Mouse (Mus musculus) CH12.LX (cell line): Measurements from ENCODE around the gene Tspo2. TPM values are rescaled to one million over a fixed set of nuclear protein-coding genes. Genes with fewer than 3 reads are reported as not detected.
A peak's percentile ranks its signal among the peaks of the same experiment; 100 is the strongest.

Source experiments
- DNase-seq: peaks from one replicate; pipeline ENCODE4 v3.0.0-alpha.2; 2013; ENCODE audit errors: extremely low read depth
- H3K27ac ChIP-seq: 2 replicates; pipeline ENCODE4 v1.5.1; 2012; ENCODE audit warnings: low read depth, mild to moderate bottlenecking, control low read depth, moderate library complexity; ENCODE audit not compliant: insufficient read depth
- H3K27me3 ChIP-seq: replicated peaks from 2 replicates; pipeline ENCODE3; 2012; ENCODE audit warnings: inconsistent platforms
- H3K36me3 ChIP-seq, 2 experiments: replicated peaks in 1 of 2; 2 replicates each; pipeline versions ENCODE3 to v1.6.1; 2012; ENCODE audit warnings: inconsistent platforms in 1 of 2, low read length in 1 of 2, mild to moderate bottlenecking in 1 of 2, mixed read lengths in 1 of 2, moderate library complexity in 1 of 2; ENCODE audit not compliant: control insufficient read depth in 1 of 2, insufficient read depth in 1 of 2
- H3K4me1 ChIP-seq, 2 experiments: 2 replicates each; pipeline ENCODE4 v1.6.1; 2012; ENCODE audit warnings: inconsistent platforms in 1 of 2, moderate library complexity in 1 of 2; ENCODE audit not compliant: insufficient read depth in 2 of 2, control insufficient read depth in 1 of 2
- H3K4me2 ChIP-seq: 2 replicates; pipeline ENCODE4 v1.6.1; 2012; ENCODE audit warnings: low read depth, mild to moderate bottlenecking, control low read depth; ENCODE audit not compliant: poor library complexity, insufficient read depth, severe bottlenecking
- H3K4me3 ChIP-seq, 3 experiments: fragments of 150-350 bp in 1 of 3; sonication (generic) in 1 of 3; replicated peaks in 1 of 3; 2 replicates each; pipeline versions ENCODE3 to v1.5.1; 2011 to 2012; ENCODE audit warnings: low read depth in 2 of 3, low read length in 2 of 3, mild to moderate bottlenecking in 2 of 3, moderate library complexity in 2 of 3, control low read depth in 1 of 3, improper control_type of control experiment in 1 of 3, inconsistent platforms in 1 of 3, mixed read lengths in 1 of 3; ENCODE audit not compliant: poor library complexity in 1 of 3
- H3K79me2 ChIP-seq: replicated peaks from 2 replicates; pipeline ENCODE4 v1.6.1; 2012; ENCODE audit warnings: mild to moderate bottlenecking, moderate library complexity; ENCODE audit not compliant: control insufficient read depth, poor library complexity, insufficient read depth, severe bottlenecking; ENCODE audit errors: extremely low read depth
- H3K9ac ChIP-seq: 2 replicates; pipeline ENCODE4 v1.6.1; 2012; ENCODE audit warnings: low read depth, mild to moderate bottlenecking, control low read depth, moderate library complexity; ENCODE audit not compliant: insufficient read depth
- H3K9me3 ChIP-seq: replicated peaks from 2 replicates; pipeline ENCODE3; 2012; ENCODE audit warnings: low read length, inconsistent platforms, mixed read lengths
- BHLHE40 ChIP-seq: IDR thresholded peaks from 2 replicates; pipeline ENCODE4 v1.6.1; 2011; ENCODE audit warnings: mild to moderate bottlenecking, low read depth, low read length, improper control_type of control experiment
- CHD1 ChIP-seq: IDR thresholded peaks from 2 replicates; pipeline ENCODE4 v1.6.1; 2012; ENCODE audit warnings: low read depth, low read length, improper control_type of control experiment, inconsistent platforms
- CHD2 ChIP-seq: IDR thresholded peaks from 2 replicates; pipeline ENCODE4 v1.6.1; 2011; ENCODE audit warnings: low read length, improper control_type of control experiment
- CTCF ChIP-seq, 2 experiments: IDR thresholded peaks in 1 of 2; conservative IDR thresholded peaks in 1 of 2; 2 replicates each; pipeline ENCODE4 v1.5.1; 2011 to 2012; ENCODE audit warnings: low read depth in 2 of 2, low read length in 2 of 2, improper control_type of control experiment in 1 of 2, inconsistent platforms in 1 of 2, mild to moderate bottlenecking in 1 of 2, moderate library complexity in 1 of 2
- E2F4 ChIP-seq: IDR thresholded peaks from 2 replicates; pipeline ENCODE4 v1.6.1; 2011; ENCODE audit warnings: low read depth, low read length, improper control_type of control experiment; ENCODE audit not compliant: insufficient replicate concordance
- ELF1 ChIP-seq: IDR thresholded peaks from 2 replicates; pipeline ENCODE4 v1.6.1; 2014; ENCODE audit warnings: low read depth, mild to moderate bottlenecking, inconsistent platforms, low read length, improper control_type of control experiment
- EP300 ChIP-seq: IDR thresholded peaks from 2 replicates; pipeline ENCODE4 v1.6.1; 2011; ENCODE audit warnings: low read length, improper control_type of control experiment
- ETS1 ChIP-seq: conservative IDR thresholded peaks from 2 replicates; pipeline ENCODE4 v1.6.1; 2012; ENCODE audit warnings: low read depth, mild to moderate bottlenecking, inconsistent platforms, low read length, improper control_type of control experiment, moderate library complexity
- GABPA ChIP-seq: IDR thresholded peaks from 2 replicates; pipeline ENCODE4 v1.6.1; 2012; ENCODE audit warnings: low read depth, low read length, improper control_type of control experiment, inconsistent platforms; ENCODE audit not compliant: insufficient replicate concordance
- HCFC1 ChIP-seq: IDR thresholded peaks from 2 replicates; pipeline ENCODE4 v1.6.1; 2012; ENCODE audit warnings: low read depth, mild to moderate bottlenecking, inconsistent platforms, low read length, improper control_type of control experiment
- IRF4 ChIP-seq: IDR thresholded peaks from 2 replicates; pipeline ENCODE4 v1.6.1; 2014; ENCODE audit warnings: low read depth, mild to moderate bottlenecking, inconsistent platforms, low read length, improper control_type of control experiment
- JUN ChIP-seq: IDR thresholded peaks from 2 replicates; pipeline ENCODE4 v1.6.1; 2011; ENCODE audit warnings: low read depth, mild to moderate bottlenecking, low read length, improper control_type of control experiment, moderate library complexity; ENCODE audit not compliant: insufficient read depth
- JUND ChIP-seq: conservative IDR thresholded peaks from 2 replicates; pipeline ENCODE4 v1.6.1; 2011; ENCODE audit warnings: low read depth, low read length, improper control_type of control experiment
- KAT2A ChIP-seq: IDR thresholded peaks from 2 replicates; pipeline ENCODE4 v1.6.1; 2012; ENCODE audit warnings: low read length, improper control_type of control experiment, inconsistent platforms; ENCODE audit not compliant: insufficient replicate concordance
- MAFK ChIP-seq: IDR thresholded peaks from 2 replicates; pipeline ENCODE4 v1.6.1; 2011; ENCODE audit warnings: low read length, improper control_type of control experiment; ENCODE audit not compliant: insufficient replicate concordance
- MAX ChIP-seq: IDR thresholded peaks from 2 replicates; pipeline ENCODE4 v1.6.1; 2011; ENCODE audit warnings: low read length, improper control_type of control experiment
- MAZ ChIP-seq: IDR thresholded peaks from 2 replicates; pipeline ENCODE4 v1.6.1; 2012; ENCODE audit warnings: low read depth, mild to moderate bottlenecking, inconsistent platforms, low read length, improper control_type of control experiment, moderate library complexity
- MEF2A ChIP-seq: IDR thresholded peaks from 2 replicates; pipeline ENCODE4 v1.6.1; 2014; ENCODE audit warnings: low read depth, mild to moderate bottlenecking, inconsistent platforms, low read length, improper control_type of control experiment, borderline replicate concordance
- MXI1 ChIP-seq: IDR thresholded peaks from 2 replicates; pipeline ENCODE4 v1.6.1; 2011; ENCODE audit warnings: mild to moderate bottlenecking, low read depth, low read length, improper control_type of control experiment
- MYC ChIP-seq: IDR thresholded peaks from 2 replicates; pipeline ENCODE4 v1.6.1; 2011; ENCODE audit warnings: low read depth, mild to moderate bottlenecking, improper control_type of control experiment, low read length
- NELFE ChIP-seq: IDR thresholded peaks from 2 replicates; pipeline ENCODE4 v1.6.1; 2011; ENCODE audit warnings: low read depth, low read length, improper control_type of control experiment
- NRF1 ChIP-seq: IDR thresholded peaks from 2 replicates; pipeline ENCODE4 v1.6.1; 2014; ENCODE audit warnings: low read depth, mild to moderate bottlenecking, inconsistent platforms, low read length, improper control_type of control experiment, moderate library complexity
- PAX5 ChIP-seq: IDR thresholded peaks from 2 replicates; pipeline ENCODE4 v1.6.1; 2012; ENCODE audit warnings: low read length, inconsistent platforms, mixed read lengths
- POLR2A ChIP-seq: IDR thresholded peaks from 2 replicates; pipeline ENCODE4 v1.6.1; 2011; ENCODE audit warnings: low read depth, mild to moderate bottlenecking, improper control_type of control experiment, low read length
- POLR2AphosphoS2 ChIP-seq: IDR thresholded peaks from 2 replicates; pipeline ENCODE4 v1.6.1; 2011; ENCODE audit warnings: low read depth, low read length, improper control_type of control experiment
- RAD21 ChIP-seq: IDR thresholded peaks from 2 replicates; pipeline ENCODE4 v1.6.1; 2011; ENCODE audit warnings: low read depth, mild to moderate bottlenecking, low read length, improper control_type of control experiment, moderate library complexity
- RCOR1 ChIP-seq: conservative IDR thresholded peaks from 2 replicates; pipeline ENCODE4 v1.6.1; 2012; ENCODE audit warnings: low read depth, mild to moderate bottlenecking, inconsistent platforms, low read length, improper control_type of control experiment
- SIN3A ChIP-seq: IDR thresholded peaks from 2 replicates; pipeline ENCODE4 v1.6.1; 2012; ENCODE audit warnings: low read length, improper control_type of control experiment, inconsistent platforms
- SMC3 ChIP-seq: IDR thresholded peaks from 2 replicates; pipeline ENCODE4 v1.6.1; 2011; ENCODE audit warnings: low read depth, low read length, improper control_type of control experiment
- TBP ChIP-seq: conservative IDR thresholded peaks from 2 replicates; pipeline ENCODE4 v1.6.1; 2011; ENCODE audit warnings: low read depth, low read length, improper control_type of control experiment
- TCF12 ChIP-seq: IDR thresholded peaks from 2 replicates; pipeline ENCODE4 v1.6.1; 2014; ENCODE audit warnings: low read depth, mild to moderate bottlenecking, inconsistent platforms, low read length, improper control_type of control experiment
- UBTF ChIP-seq: IDR thresholded peaks from 2 replicates; pipeline ENCODE4 v1.6.1; 2012; ENCODE audit warnings: low read depth, mild to moderate bottlenecking, inconsistent platforms, low read length, improper control_type of control experiment, moderate library complexity
- USF1 ChIP-seq: IDR thresholded peaks from 2 replicates; pipeline ENCODE4 v1.6.1; 2014; ENCODE audit warnings: low read depth, mild to moderate bottlenecking, inconsistent platforms, low read length, improper control_type of control experiment
- USF2 ChIP-seq: conservative IDR thresholded peaks from 2 replicates; pipeline ENCODE4 v1.6.1; 2011; ENCODE audit warnings: low read depth, low read length, improper control_type of control experiment
- ZC3H11A ChIP-seq: IDR thresholded peaks from 2 replicates; pipeline ENCODE4 v1.6.1; 2012; ENCODE audit warnings: low read depth, mild to moderate bottlenecking, inconsistent platforms, low read length, improper control_type of control experiment
- ZKSCAN1 ChIP-seq: IDR thresholded peaks from 2 replicates; pipeline ENCODE4 v1.6.1; 2012; ENCODE audit warnings: low read depth, inconsistent platforms, low read length, improper control_type of control experiment, borderline replicate concordance
- ZMIZ1 ChIP-seq: IDR thresholded peaks from 2 replicates; pipeline ENCODE4 v1.6.1; 2012; ENCODE audit warnings: low read depth, mild to moderate bottlenecking, inconsistent platforms, low read length, improper control_type of control experiment
- ZNF384 ChIP-seq: IDR thresholded peaks from 2 replicates; pipeline ENCODE4 v1.6.1; 2012; ENCODE audit warnings: low read depth, low read length, improper control_type of control experiment, inconsistent platforms
- dilution Hi-C: fragments of 300-500 bp; cut with MboI; formaldehyde crosslinking; loops from 2 replicates; pipeline ENCODE4 v1.14.3; 2020; ENCODE audit warnings: low sequenced_read_pairs; ENCODE audit not compliant: extremely low pct_unique_long_range_greater_than_20kb, extremely low pct_ligation_motif_present
- in situ Hi-C: fragments of 300-500 bp; cut with MboI; formaldehyde crosslinking; loops from 3 replicates; pipeline ENCODE4 v1.14.3; 2019; ENCODE audit warnings: low sequenced_read_pairs, low pct_ligation_motif_present, low pct_unique_long_range_greater_than_20kb, mixed read lengths
- polyA plus RNA-seq: library from polyadenylated mRNA; unstranded; fragments of >175 nt; gene quantifications from 2 replicates; pipeline ENCODE4 v1.2.1, GENCODE M21; 2012; ENCODE audit warnings: low read depth; ENCODE audit not compliant: insufficient read length
- total RNA-seq, 2 experiments: library from RNA; depleted of rRNA; stranded (reverse); fragments of 300-350 nt in 1 of 2; fragments of >200 nt in 1 of 2; gene quantifications; 2 replicates each; pipeline ENCODE4 v1.2.3; 2012 to 2014

Tspo2 gene
- total and polyA plus RNA-seq, 3 experiments: not detected

DNA sequence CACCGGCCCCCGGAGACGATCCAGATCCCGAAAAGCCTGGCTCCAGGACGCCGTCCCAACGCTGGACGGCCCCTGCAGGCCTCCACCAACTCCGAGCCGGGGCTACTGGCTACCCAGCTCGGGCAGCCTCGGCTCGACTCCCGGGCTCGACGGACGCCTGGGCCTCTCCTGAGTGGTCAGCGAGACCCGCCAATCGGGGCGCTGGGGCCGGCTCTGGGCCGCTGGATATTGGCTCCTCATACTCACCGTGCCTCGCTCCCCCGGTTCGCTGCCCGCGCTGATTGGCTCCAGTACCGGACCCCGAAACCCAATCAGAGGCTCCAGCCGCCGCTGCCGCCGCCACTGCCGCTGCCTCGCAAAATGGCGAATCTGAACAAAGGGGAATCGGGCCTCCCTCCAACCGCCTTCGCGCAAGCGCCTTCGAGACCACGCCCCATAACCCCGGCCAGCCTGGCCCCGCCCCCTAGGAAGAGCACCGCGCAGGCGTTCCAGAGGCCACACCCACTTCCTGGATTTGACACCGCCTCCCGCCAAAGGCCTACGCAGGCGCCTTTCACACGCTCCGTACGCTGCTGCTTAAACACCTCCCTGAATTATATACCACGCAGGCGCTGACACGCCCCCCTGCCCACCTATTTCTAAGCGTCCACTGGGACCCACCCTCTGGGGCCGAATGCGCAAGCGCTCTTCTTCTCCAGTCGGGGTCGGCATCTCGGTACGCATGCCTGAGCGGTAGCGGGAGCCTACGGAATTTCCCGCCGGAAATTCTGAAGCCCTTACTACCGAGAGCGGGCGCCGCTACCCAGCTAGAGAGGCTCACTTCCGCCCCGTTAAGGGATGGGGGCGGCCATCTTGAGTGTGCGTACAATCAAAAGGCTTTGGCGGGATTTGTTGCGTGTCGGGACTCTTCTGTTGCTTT, 41.7 kb downstream of the Tspo2 start, which contains the start of the genes Nfya and Oard1:
TSS of gene Nfya (minus strand) at position 527 of the 919 bp plus-strand sequence.
TSS of gene Oard1 (plus strand) at position 635 of the 919 bp plus-strand sequence.
- TF ChIP-seq HCFC1 (peak; percentile 90), CHD2 (no peak; the same call in 1 of the 2 replicates), SIN3A (peak; percentile 84; the same call in 1 of the 2 replicates), CTCF (conservative IDR thresholded peaks at IDR 0.05 in 1 of 2, IDR thresholded peaks at IDR 0.05 in 1 of 2; ENCODE audit: low read depth in 2 of 2, low read length in 2 of 2) (no peak), BHLHE40 (no peak), JUN (no peak), JUND (no peak), ZC3H11A (no peak), NELFE (peak; percentile 83), EP300 (no peak), MEF2A (peak; percentile 81; the same call in 1 of the 2 replicates), MXI1 (peak; percentile 55; the same call in 1 of the 2 replicates), MYC (peak; percentile 83; the same call in 1 of the 2 replicates), NRF1 (peak; percentile 93), E2F4 (peak; percentile 94), MAZ (no peak; the same call in 1 of the 2 replicates), MAX (0 out of 2 replicates have a peak, but pooled peaks have one; percentile 33), RCOR1 (no peak), USF2 (no peak), PAX5 (no peak), POLR2A (peak; percentile 73), ZMIZ1 (no peak; the same call in 1 of the 2 replicates), MAFK (no peak), USF1 (no peak), TBP (peak; percentile 64), KAT2A (peak; percentile 75; the same call in 1 of the 2 replicates), POLR2AphosphoS2 (peak; percentile 12), CHD1 (no peak), RAD21 (no peak), ELF1 (peak; percentile 97), ZKSCAN1 (no peak), ETS1 (no peak; the same call in 1 of the 2 replicates), SMC3 (no peak), UBTF (peak; percentile 91; the same call in 1 of the 2 replicates), IRF4 (peak; percentile 72), TCF12 (peak; percentile 36), GABPA (no peak), ZNF384 (no peak)
- peak within 1 kb of the TSS; percentile 96 for H3K4me2 ChIP-seq
- peak within 1 kb of the TSS; percentile 97 for H3K9ac ChIP-seq
- H3K36me3 ChIP-seq: peaks cover 13 to 52% of the 10 kb centered on the region in 2 experiments
- peak within 1 kb of the TSS; percentile 97 for H3K27ac ChIP-seq
- H3K79me2 ChIP-seq: peaks cover 50% of the 10 kb centered on the region
- H3K4me3 ChIP-seq: peak within 1 kb of the TSS; percentile 86 to 97 (median 93)
- in situ Hi-C loops (no loop called here), dilution Hi-C loops (no loop called here)
- no peaks in the 10 kb centered on the region for H3K9me3 ChIP-seq
- H3K27me3 ChIP-seq: no peaks in the 10 kb centered on the region
- peak; percentile 100 for DNase-seq
- peaks cover 10 to 49% of the 10 kb centered on the region in 2 experiments for H3K4me1 ChIP-seq
